Mouse (Mus musculus): ENCODE measurements around the gene Ilk. TPM values are rescaled to one million over a fixed set of nuclear protein-coding genes. Genes with fewer than 3 reads are reported as not detected.

The Ilk gene
- polyA plus RNA-seq (2016; fragmentation: Nextera tagmentation; extraction: Ambion mirVana) = 149 and 159 TPM in 2 replicates

DNA sequence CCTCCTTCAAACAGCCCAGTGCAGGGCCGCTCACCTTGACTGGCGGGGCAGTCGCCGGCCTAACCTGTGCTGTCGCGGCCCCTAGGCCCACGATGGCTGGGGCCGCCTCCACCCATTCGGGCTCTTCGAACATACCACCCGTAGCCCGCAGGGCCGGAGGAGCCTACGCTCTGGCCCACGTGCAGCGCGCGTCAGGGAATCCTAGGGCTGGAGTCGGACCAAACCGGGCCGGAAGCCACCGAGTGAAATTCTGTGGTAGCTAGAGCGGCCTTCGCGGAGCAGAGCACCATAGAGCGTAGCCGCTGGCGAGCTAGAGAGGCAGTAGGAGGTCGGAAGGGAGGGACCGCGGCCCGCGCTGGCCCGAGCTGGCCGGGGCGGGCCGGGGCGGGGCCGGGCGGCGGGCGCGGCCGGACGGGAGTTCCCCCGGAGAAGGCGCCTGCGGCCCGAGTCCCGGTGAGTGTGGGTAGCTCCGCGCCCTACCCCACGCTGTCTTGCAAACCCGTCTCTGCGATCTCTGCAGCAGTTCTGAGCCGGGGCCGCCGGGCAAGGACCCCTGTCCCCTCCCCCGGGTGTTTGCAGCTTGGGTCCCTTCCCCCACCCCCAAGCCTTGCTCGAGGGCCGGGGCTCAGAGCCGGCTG, at the start of gene Ilk:
TSS of gene Ilk (plus strand) at position 329 of the 638 bp plus-strand sequence.
- Histone ChIP-seq H3K27ac (peak within 1 kb of the TSS; percentile 88), H3K4me3 (peak within 1 kb of the TSS; percentile 90), H3K4me2 (peak within 1 kb of the TSS; percentile 93), H3K9me3 (replicated peaks) (no peaks in the 10 kb centered on the region), H3K27me3 (replicated peaks) (no peaks in the 10 kb centered on the region), H3K36me3 (peaks cover 58% of the 10 kb centered on the region), H3K9ac (peak within 1 kb of the TSS; percentile 96), H3K4me1 (peaks cover 63% of the 10 kb centered on the region)
- peak; percentile 98 for ATAC-seq
- 2% methylated on average over 61 of the region's 62 CpGs for WGBS (ENCODE audit: insufficient replicate concordance)

- Histone ChIP-seq H3K4me2 (no peak overlapping the region), H3K9me3 (replicated peaks) (no peaks in the 10 kb centered on the region), H3K9ac (no peak overlapping the region), H3K4me3 (no peak overlapping the region), H3K4me1 (no peaks in the 10 kb centered on the region), H3K27me3 (replicated peaks) (no peaks in the 10 kb centered on the region), H3K36me3 (no peaks in the 10 kb centered on the region), H3K27ac (no peak overlapping the region)
- 6% methylated on average over 1 of the region's 1 CpGs for WGBS (ENCODE audit: insufficient replicate concordance)
- no peak for ATAC-seq
Measured at GRCm38 (mm10) chr7:105690875-105691274, 45.5 kb upstream of the Ilk start.

DNA sequence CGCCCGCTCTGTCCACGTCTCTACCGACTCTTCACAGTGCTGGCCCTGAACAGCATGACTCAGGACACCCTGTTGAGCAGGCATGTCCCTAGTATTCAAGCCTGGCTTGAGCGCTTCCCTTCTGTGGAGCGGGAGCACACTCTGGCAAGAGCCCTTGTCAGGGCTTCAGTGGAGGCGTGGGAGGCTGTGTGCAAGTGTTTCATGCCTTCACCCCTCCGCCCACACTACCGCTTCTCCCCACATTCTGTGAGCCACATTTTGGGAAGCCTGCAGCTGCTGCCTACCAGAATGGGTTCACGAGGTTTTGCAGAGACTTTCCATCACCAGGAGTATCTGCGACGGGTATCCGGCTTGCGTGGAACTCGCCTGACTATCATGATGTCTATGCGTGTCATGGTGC, 33.2 kb upstream of the Ilk start:
- WGBS (ENCODE audit: insufficient replicate concordance) = 74% methylated on average over 16 of the region's 16 CpGs
- Histone ChIP-seq H3K4me2 (no peak overlapping the region), H3K4me3 (no peak overlapping the region), H3K36me3 (no peaks in the 10 kb centered on the region), H3K9me3 (replicated peaks) (no peaks in the 10 kb centered on the region), H3K27ac (no peak overlapping the region), H3K4me1 (no peaks in the 10 kb centered on the region), H3K9ac (no peak overlapping the region), H3K27me3 (replicated peaks) (no peaks in the 10 kb centered on the region)
- no peak for ATAC-seq

DNA sequence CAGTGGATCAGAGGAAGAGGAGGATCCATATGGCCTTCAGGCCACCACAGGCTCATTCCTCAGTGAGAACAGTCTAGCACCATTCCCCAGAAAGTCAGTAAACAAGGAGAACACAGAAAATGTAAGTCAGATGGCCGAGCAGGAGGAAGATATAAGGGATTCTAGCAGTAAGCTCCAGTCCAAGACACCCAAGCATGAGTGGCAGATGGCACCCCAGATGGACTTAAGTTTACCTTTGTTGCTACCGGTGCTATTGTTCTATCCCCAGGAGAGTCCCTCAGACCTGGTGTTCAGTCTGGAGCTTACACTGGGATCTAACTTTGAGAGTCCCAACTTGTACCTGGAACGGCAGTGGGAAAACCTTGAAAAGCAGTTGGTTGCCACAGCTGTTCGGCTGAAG, 32.6 kb upstream of the Ilk start:
- no peak overlapping the region for H3K27ac ChIP-seq
- H3K27me3 ChIP-seq (replicated peaks) = no peaks in the 10 kb centered on the region
- WGBS (ENCODE audit: insufficient replicate concordance) = 71% methylated on average over 4 of the region's 4 CpGs
- H3K4me2 ChIP-seq = no peak overlapping the region
- no peaks in the 10 kb centered on the region for H3K4me1 ChIP-seq
- H3K36me3 ChIP-seq = no peaks in the 10 kb centered on the region
- H3K9me3 ChIP-seq (replicated peaks) = no peaks in the 10 kb centered on the region
- no peak for ATAC-seq
- H3K9ac ChIP-seq = no peak overlapping the region
- H3K4me3 ChIP-seq = no peak overlapping the region

DNA sequence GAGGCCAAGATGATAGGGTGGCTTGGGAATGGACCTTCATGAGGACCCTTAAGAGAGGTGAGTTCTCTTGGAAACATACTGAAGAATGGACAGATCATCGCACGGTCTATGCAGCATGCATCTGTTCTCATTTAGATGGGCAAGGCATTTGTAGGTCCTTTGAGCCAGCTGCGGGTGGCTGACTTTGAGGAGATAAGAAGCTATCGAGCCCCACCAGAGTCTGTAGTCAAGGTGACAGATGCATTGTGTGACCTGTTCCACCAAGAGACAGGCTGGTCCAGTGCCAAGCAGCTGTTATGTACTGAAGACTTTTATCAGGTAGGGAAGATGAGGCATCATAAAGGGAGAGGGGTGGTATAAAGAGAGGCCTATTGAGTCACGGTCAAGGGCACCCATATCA, 27.7 kb upstream of the Ilk start:
- Histone ChIP-seq H3K9me3 (replicated peaks) (no peaks in the 10 kb centered on the region), H3K36me3 (no peaks in the 10 kb centered on the region), H3K4me1 (no peaks in the 10 kb centered on the region), H3K4me2 (no peak overlapping the region), H3K27ac (no peak overlapping the region), H3K9ac (no peak overlapping the region), H3K27me3 (replicated peaks) (no peaks in the 10 kb centered on the region), H3K4me3 (no peak overlapping the region)
- ATAC-seq = peak; percentile 76
- WGBS (ENCODE audit: insufficient replicate concordance) = 74% methylated on average over 5 of the region's 5 CpGs

GRCm38 (mm10) chr7:105715366-105715765, 21.0 kb upstream of the Ilk start:
- no peak overlapping the region for H3K27ac ChIP-seq
- H3K4me3 ChIP-seq = no peak overlapping the region
- no peaks in the 10 kb centered on the region for H3K4me1 ChIP-seq
- no peaks in the 10 kb centered on the region for H3K9me3 ChIP-seq (replicated peaks)
- no peaks in the 10 kb centered on the region for H3K36me3 ChIP-seq
- H3K27me3 ChIP-seq (replicated peaks) = no peaks in the 10 kb centered on the region
- H3K9ac ChIP-seq = no peak overlapping the region
- WGBS (ENCODE audit: insufficient replicate concordance) = 50% methylated on average over 3 of the region's 3 CpGs
- ATAC-seq = no peak
- no peak overlapping the region for H3K4me2 ChIP-seq

- Histone ChIP-seq H3K4me2 (no peak overlapping the region), H3K36me3 (no peaks in the 10 kb centered on the region), H3K9ac (no peak overlapping the region), H3K27me3 (replicated peaks) (no peaks in the 10 kb centered on the region), H3K4me1 (no peaks in the 10 kb centered on the region), H3K9me3 (replicated peaks) (no peaks in the 10 kb centered on the region), H3K4me3 (no peak overlapping the region), H3K27ac (no peak overlapping the region)
- WGBS (ENCODE audit: insufficient replicate concordance) = 62% methylated on average over 2 of the region's 2 CpGs
- ATAC-seq = no peak
Measured at GRCm38 (mm10) chr7:105721916-105722315, 14.5 kb upstream of the Ilk start.

DNA sequence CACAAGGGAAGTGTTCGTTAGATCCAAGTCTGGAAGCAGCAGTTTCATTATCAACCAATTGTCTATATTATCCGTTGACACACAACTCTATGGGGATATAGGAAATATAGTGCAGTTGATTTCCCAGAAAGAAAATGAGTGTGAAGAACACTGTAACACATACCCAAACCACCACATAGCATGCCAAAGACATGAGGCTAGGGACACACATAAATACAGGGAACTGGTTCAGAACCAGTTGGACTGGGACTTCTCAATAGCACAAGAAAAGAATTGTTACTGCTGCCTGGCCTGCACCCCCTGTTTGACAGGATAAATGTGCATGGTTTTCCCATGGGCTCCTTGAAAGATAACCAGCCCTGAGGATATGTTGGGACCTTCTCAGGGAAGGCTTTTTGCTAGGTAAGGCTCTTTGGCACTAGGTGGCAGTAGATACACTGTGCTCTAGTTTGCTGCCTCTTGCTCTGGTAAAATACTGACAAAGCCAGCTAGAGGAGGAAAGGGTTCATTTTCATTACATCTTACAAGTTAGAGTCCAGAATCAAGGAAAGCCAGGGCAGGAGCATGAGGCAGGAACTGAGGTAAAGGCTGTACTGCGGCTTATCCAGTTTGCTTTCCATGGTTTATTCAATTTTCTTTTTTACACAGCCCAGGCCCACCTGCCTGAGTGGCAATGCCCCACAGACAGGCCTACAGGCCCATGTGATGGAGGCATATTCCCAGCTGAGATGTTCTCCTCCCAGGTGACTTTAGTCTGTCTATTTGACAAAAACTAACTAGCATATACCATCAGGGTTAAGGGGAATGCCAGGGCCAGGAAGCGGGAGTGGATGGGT, 10.0 kb upstream of the Ilk start:
- ATAC-seq = peak; percentile 71
- 72% methylated on average over 4 of the region's 4 CpGs for WGBS (ENCODE audit: insufficient replicate concordance)
- H3K4me3 ChIP-seq = no peak overlapping the region

GRCm38 (mm10) chr7:105726980-105727325, 9.4 kb upstream of the Ilk start:
- H3K27ac ChIP-seq = no peak overlapping the region

More for the DNA sequence above, 10.0 kb upstream of the Ilk start:
- H3K4me2 ChIP-seq = no peak overlapping the region
- H3K9ac ChIP-seq = no peak overlapping the region
- H3K36me3 ChIP-seq = peaks cover 33% of the 10 kb centered on the region
- no peaks in the 10 kb centered on the region for H3K9me3 ChIP-seq (replicated peaks)
- no peak overlapping the region for H3K27ac ChIP-seq
- no peaks in the 10 kb centered on the region for H3K4me1 ChIP-seq
- H3K27me3 ChIP-seq (replicated peaks) = no peaks in the 10 kb centered on the region

DNA sequence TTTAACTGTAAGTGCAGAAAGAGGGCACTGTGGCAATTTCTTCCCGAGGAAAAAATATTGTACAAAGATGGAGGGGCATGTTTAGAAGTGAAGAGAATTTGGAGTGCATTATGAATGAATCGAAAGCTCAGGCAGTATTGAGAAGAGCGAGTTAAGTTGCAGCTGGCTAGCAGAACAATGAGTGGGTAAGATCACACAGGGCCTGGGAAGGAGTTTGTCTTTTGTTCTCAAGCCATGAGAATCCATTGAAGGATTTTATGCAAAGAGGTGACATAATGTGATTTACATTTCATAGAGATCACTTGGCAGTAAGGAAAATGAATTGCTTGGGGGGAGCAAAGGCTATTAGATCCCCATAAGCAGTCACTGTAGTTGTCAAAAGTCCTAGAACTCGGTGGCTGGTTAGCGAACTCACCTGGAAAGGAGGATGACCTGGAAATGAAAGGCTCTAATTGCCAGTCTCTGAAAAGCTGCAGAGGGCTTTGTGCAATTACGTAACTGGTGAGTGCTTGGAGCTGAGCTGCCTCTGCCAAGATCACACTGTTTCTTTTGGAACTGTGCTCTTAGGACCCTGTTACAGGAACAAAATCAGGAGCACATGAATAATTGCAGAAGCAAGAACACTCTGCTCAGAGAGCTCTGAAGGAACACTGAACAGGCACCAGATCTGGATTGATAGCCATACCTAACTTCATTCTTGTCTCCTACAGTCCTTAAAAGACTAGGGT, 7.5 kb upstream of the Ilk start:
- Histone ChIP-seq H3K27me3 (replicated peaks) (no peaks in the 10 kb centered on the region), H3K4me1 (peaks cover 7% of the 10 kb centered on the region; the same call in 1 of the 2 replicates), H3K36me3 (peaks cover 58% of the 10 kb centered on the region), H3K4me3 (no peak overlapping the region), H3K4me2 (no peak overlapping the region), H3K27ac (no peak overlapping the region), H3K9me3 (replicated peaks) (no peaks in the 10 kb centered on the region), H3K9ac (no peak overlapping the region)
- WGBS (ENCODE audit: insufficient replicate concordance) = 78% methylated on average over 6 of the region's 6 CpGs
- no peak for ATAC-seq

More at GRCm38 (mm10) chr7:105726980-105727325, 9.4 kb upstream of the Ilk start:
- 60% methylated on average over 4 of the region's 4 CpGs for WGBS (ENCODE audit: insufficient replicate concordance)
- H3K4me2 ChIP-seq = no peak overlapping the region
- H3K4me3 ChIP-seq = no peak overlapping the region
- H3K27me3 ChIP-seq (replicated peaks) = no peaks in the 10 kb centered on the region
- no peak overlapping the region for H3K9ac ChIP-seq
- no peaks in the 10 kb centered on the region for H3K9me3 ChIP-seq (replicated peaks)
- peaks cover 39% of the 10 kb centered on the region for H3K36me3 ChIP-seq
- H3K4me1 ChIP-seq = no peaks in the 10 kb centered on the region
- no peak for ATAC-seq

- Histone ChIP-seq H3K4me1 (peaks cover 42% of the 10 kb centered on the region), H3K9me3 (replicated peaks) (no peaks in the 10 kb centered on the region), H3K9ac (no peak overlapping the region), H3K4me2 (no peak overlapping the region), H3K4me3 (no peak overlapping the region), H3K27ac (no peak overlapping the region), H3K36me3 (peaks cover 62% of the 10 kb centered on the region), H3K27me3 (replicated peaks) (no peaks in the 10 kb centered on the region)
- no peak for ATAC-seq
- WGBS (ENCODE audit: insufficient replicate concordance) = 86% methylated on average over 11 of the region's 11 CpGs
Measured at GRCm38 (mm10) chr7:105733836-105734235, 2.6 kb upstream of the Ilk start.

DNA sequence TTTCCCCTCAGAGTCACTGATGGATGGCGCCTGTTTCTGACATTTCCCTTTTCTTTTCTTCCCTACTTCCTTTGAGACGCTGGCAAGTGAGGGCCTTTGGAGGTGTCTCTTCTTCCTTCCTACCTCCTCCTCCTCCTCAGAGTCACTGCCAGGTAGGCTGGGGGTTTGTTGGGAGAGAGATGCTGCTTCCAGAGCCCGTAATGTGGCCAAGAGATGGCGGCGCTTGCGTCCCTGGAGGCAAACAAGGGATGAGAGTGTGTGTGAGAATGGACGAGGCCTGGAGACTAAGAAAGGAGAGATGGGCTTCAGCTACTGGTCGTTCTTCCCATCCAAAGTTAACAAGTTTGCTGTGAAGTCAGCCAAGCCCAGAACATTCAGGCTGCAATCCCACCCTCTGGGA, 1.6 kb upstream of the Ilk start:
- peak overlapping the region; percentile 56 for H3K27ac ChIP-seq
- 83% methylated on average over 8 of the region's 8 CpGs for WGBS (ENCODE audit: insufficient replicate concordance)
- peaks cover 58% of the 10 kb centered on the region for H3K36me3 ChIP-seq
- H3K27me3 ChIP-seq (replicated peaks) = no peaks in the 10 kb centered on the region
- no peak for ATAC-seq
- H3K4me1 ChIP-seq = peaks cover 52% of the 10 kb centered on the region
- no peaks in the 10 kb centered on the region for H3K9me3 ChIP-seq (replicated peaks)
- H3K4me3 ChIP-seq = 0 out of 2 replicates have a peak overlapping the region, but pooled peaks have one; percentile 90
- peak overlapping the region; percentile 93 for H3K4me2 ChIP-seq
- H3K9ac ChIP-seq = no peak overlapping the region
